In the genomic region with DNA sequence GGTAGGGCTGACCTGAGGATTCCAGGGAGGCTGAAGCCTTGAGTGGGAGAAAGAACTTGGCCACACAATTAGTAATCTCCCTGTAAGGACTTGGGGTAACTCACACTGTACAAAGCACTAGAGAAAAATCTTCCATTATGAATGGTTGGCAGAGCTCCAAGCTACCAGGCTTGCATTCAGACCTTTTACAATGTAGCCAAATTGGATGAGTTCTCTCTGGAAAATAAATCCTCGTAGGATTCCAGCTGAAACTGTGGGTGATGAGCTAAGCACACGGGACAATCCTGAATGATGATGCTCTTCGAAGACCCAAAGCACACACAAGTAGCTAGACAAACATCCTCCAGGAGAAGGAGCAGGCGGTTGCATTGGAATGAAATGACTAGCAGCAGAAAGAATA, we compare ENCODE assay signal across 8 mouse cellular contexts. TPM values are rescaled to one million over a fixed set of nuclear protein-coding genes. Genes with fewer than 3 reads are reported as not detected.
DNase-seq lines count a peak whose midpoint lies in the region; ATAC-seq lines count a peak whose summit lies in the region.

No protein-coding gene starts in this region.

- intact Hi-C loops in left cerebral cortex, postnatal 14 days (cut with DNase I): no loop called here
- intact Hi-C loops in left cerebral cortex, postnatal 36 days (cut with DNase I): no loop called here

- ATAC-seq in frontal cortex, adult (ENCODE audit: low TSS enrichment): peak; percentile 55

- DNase-seq in frontal cortex, postnatal 10 days (ENCODE audit: low spot score in 2 of 2): no peak
- peak; percentile 37 to 58 for DNase-seq in left cerebral cortex, postnatal 14 days (ENCODE audit: low spot score in 2 of 2)
- DNase-seq in left cerebral cortex, postnatal 36 days (ENCODE audit: low spot score in 2 of 2): no peak
- DNase-seq in NIH3T3 (ENCODE audit: low read depth): peak; percentile 28
- DNase-seq in layer of hippocampus, adult 9-11 months: peak; percentile 36
- DNase-seq in gastrocnemius, adult 8-10 months (ENCODE audit: low spot score in 2 of 2): no peak
- DNase-seq in cerebellum, adult 11-12 months: no peak

RNA-seq across cellular contexts. Expression of a gene that starts 7.1 kb away (rescaled TPM):
- not detected for total RNA-seq in left cerebral cortex, postnatal 14 days (2021)
- total RNA-seq in left cerebral cortex, postnatal 36 days (2021): not detected
- not detected for total RNA-seq in gastrocnemius, adult 8-10 months (2022)

Comparison
In these comparisons a context has a peak if more than half of its experiments do, and no peak if none do; other contexts are left out.
1. DNase-seq: peak in left cerebral cortex, postnatal 14 days (2 of 2), NIH3T3 (single experiment) and layer of hippocampus, adult 9-11 months (single experiment); none in frontal cortex, postnatal 10 days (0 of 2), left cerebral cortex, postnatal 36 days (0 of 2), gastrocnemius, adult 8-10 months (0 of 2) and cerebellum, adult 11-12 months (single experiment).